Mouse (Mus musculus) bone marrow, adult 2 months (tissue): ENCODE results near the gene Tmem51. TPM values are rescaled to one million over a fixed set of nuclear protein-coding genes. Genes with fewer than 3 reads are reported as not detected.

Experiments
- H3K27ac ChIP-seq: fragments of 200-500 bp; 2 replicates; pipeline ENCODE4 v1.5.1; 2012; ENCODE audit warnings: low read depth, mild to moderate bottlenecking, control low read depth, inconsistent platforms, low read length; ENCODE audit not compliant: control insufficient read depth, poor library complexity, insufficient read depth
- H3K4me1 ChIP-seq: fragments of 200-500 bp; 2 replicates; pipeline ENCODE4 v1.6.1; 2011; ENCODE audit warnings: low read length; ENCODE audit not compliant: control insufficient read depth, insufficient read depth
- H3K4me3 ChIP-seq: fragments of 200-500 bp; replicated peaks from 2 replicates; pipeline ENCODE3; 2011; ENCODE audit warnings: mild to moderate bottlenecking, low read depth, low read length, control low read depth; ENCODE audit not compliant: control insufficient read depth
- CTCF ChIP-seq: fragments of 200-500 bp; IDR thresholded peaks from 2 replicates; pipeline ENCODE4 v1.5.1; 2011; ENCODE audit warnings: low read length, control low read depth; ENCODE audit not compliant: control insufficient read depth, insufficient read depth
- POLR2A ChIP-seq: fragments of 200-500 bp; IDR thresholded peaks from 2 replicates; pipeline ENCODE4 v1.6.1; 2011; ENCODE audit warnings: low read depth, mild to moderate bottlenecking, control low read depth, low read length, borderline replicate concordance; ENCODE audit not compliant: control insufficient read depth
- WGBS: fragments of 180-500 bp; shearing (Covaris S2); methylation state at CpG from one replicate; pipeline ENCODE4 v1.1.7; 2018; 5-methylcytosine and 5-hydroxymethylcytosine counted together
- polyA plus RNA-seq: library from polyadenylated mRNA; stranded (reverse); fragments of >200 nt; gene quantifications from 2 replicates; pipeline ENCODE4 v1.2.4, GENCODE M21; 2011; ENCODE audit warnings: low replicate concordance; ENCODE audit not compliant: missing spikeins, insufficient read depth, insufficient read length

Gene Tmem51
- polyA plus RNA-seq, 1 experiment = 5.9 TPM

- 50% methylated on average over 4 of the region's 4 CpGs for WGBS
- Histone ChIP-seq H3K4me3 (no peak overlapping the region), H3K27ac (no peak overlapping the region), H3K4me1 (peaks cover 2% of the 10 kb centered on the region; the same call in 1 of the 2 replicates)
- TF ChIP-seq POLR2A = no peak
- no peak for TF ChIP-seq CTCF
Observed at GRCm38 (mm10) chr4:142066576-142066975, 17.5 kb downstream of the Tmem51 start.

GRCm38 (mm10) chr4:142065835-142066234 is 18.3 kb downstream of the Tmem51 start:
- H3K4me1 ChIP-seq = peaks cover 2% of the 10 kb centered on the region; the same call in 1 of the 2 replicates

GRCm38 (mm10) chr4:142065270-142065669 is 18.8 kb downstream of the Tmem51 start:
- Histone ChIP-seq H3K4me1 (peaks cover 2% of the 10 kb centered on the region; the same call in 1 of the 2 replicates), H3K4me3 (no peak overlapping the region), H3K27ac (no peak overlapping the region)
- WGBS = 74% methylated on average over 8 of the region's 8 CpGs
- TF ChIP-seq POLR2A (no peak), CTCF (no peak)

More at GRCm38 (mm10) chr4:142065835-142066234, 18.3 kb downstream of the Tmem51 start:
- no peak for TF ChIP-seq CTCF
- no peak for TF ChIP-seq POLR2A
- 50% methylated on average over 6 of the region's 6 CpGs for WGBS
- no peak overlapping the region for H3K27ac ChIP-seq
- H3K4me3 ChIP-seq = no peak overlapping the region

- Histone ChIP-seq H3K4me1 (peaks cover 2% of the 10 kb centered on the region; the same call in 1 of the 2 replicates), H3K4me3 (no peak overlapping the region), H3K27ac (no peak overlapping the region)
- 88% methylated on average over 11 of the region's 11 CpGs for WGBS
- TF ChIP-seq CTCF (no peak), POLR2A (no peak)
Observed at GRCm38 (mm10) chr4:142064582-142065228, 19.4 kb downstream of the Tmem51 start.

- no peak overlapping the region for H3K4me3 ChIP-seq
- H3K27ac ChIP-seq = no peak overlapping the region
- 70% methylated on average over 8 of the region's 8 CpGs for WGBS
- no peak for TF ChIP-seq POLR2A
- H3K4me1 ChIP-seq = peaks cover 2% of the 10 kb centered on the region; the same call in 1 of the 2 replicates
Observed at GRCm38 (mm10) chr4:142063057-142063534, 21.0 kb downstream of the Tmem51 start.

- no peak for TF ChIP-seq CTCF
- no peak for TF ChIP-seq POLR2A
- Histone ChIP-seq H3K4me3 (no peak overlapping the region), H3K4me1 (peaks cover 2% of the 10 kb centered on the region; the same call in 1 of the 2 replicates), H3K27ac (no peak overlapping the region)
- WGBS = 86% methylated on average over 23 of the region's 23 CpGs
Observed at GRCm38 (mm10) chr4:142061485-142062240, 22.4 kb downstream of the Tmem51 start.

GRCm38 (mm10) chr4:142060455-142061378 is 23.4 kb downstream of the Tmem51 start:
- peaks cover 2% of the 10 kb centered on the region; the same call in 1 of the 2 replicates for H3K4me1 ChIP-seq

GRCm38 (mm10) chr4:142059841-142060193 is 24.3 kb downstream of the Tmem51 start:
- no peak for TF ChIP-seq CTCF
- H3K4me3 ChIP-seq = no peak overlapping the region
- 87% methylated on average over 8 of the region's 8 CpGs for WGBS
- H3K4me1 ChIP-seq = no peaks in the 10 kb centered on the region; the same call in 1 of the 2 replicates
- no peak overlapping the region for H3K27ac ChIP-seq

More at GRCm38 (mm10) chr4:142060455-142061378, 23.4 kb downstream of the Tmem51 start:
- Histone ChIP-seq H3K4me3 (no peak overlapping the region), H3K27ac (no peak overlapping the region)
- TF ChIP-seq CTCF (no peak), POLR2A (no peak)
- 81% methylated on average over 18 of the region's 18 CpGs for WGBS
